Mouse (Mus musculus) left cerebral cortex, postnatal 4 days (tissue): ENCODE measurements around the gene Phf23. TPM values are rescaled to one million over a fixed set of nuclear protein-coding genes. Genes with fewer than 3 reads are reported as not detected.

Source experiments
- DNase-seq: peaks from one replicate; pipeline ENCODE4 v3.0.0-alpha.2; 2022
- intact Hi-C: fragments of 180-260 bp; cut with DNase I; formaldehyde crosslinking; loops from one replicate; pipeline ENCODE4 v1.15.1; 2025
- microRNA-seq: library from miRNA; unstranded; fragments of <30 nt; microRNA quantifications from one replicate; pipeline ENCODE4 v1.2.0, GENCODE M21; 2022
- total RNA-seq, 2 experiments: library from RNA; stranded (reverse); gene quantifications; 2 replicates each; pipeline ENCODE4 v1.2.3; 2021

The Phf23 gene
- total RNA-seq, 2 experiments from 2014 or later: 46.2 to 48.7 TPM

- intact Hi-C loops: no loop called here
- no peak for DNase-seq
Observed at GRCm38 (mm10) chr11:70049366-70049765, 53.8 kb downstream of the Phf23 start.

Small RNA genes within 50 kb of the gene (microRNA-seq; reads per million reads assigned to microRNA genes)
- gene Gm44349 (not detected), gene Mir324 (9,879 reads per million, percentile 95 among the genes with 10 or more reads in this experiment)

Other genes starting within 250 kb of the Phf23 start
- gene Polr2a, start 237.1 kb upstream of the Phf23 start, total RNA-seq: 10 to 100 TPM; 49.6 to 54.6 TPM
- gene Slc35g3, start 233.8 kb upstream of the Phf23 start, total RNA-seq: not detected
- 10 to 100 TPM; 47.9 to 52.5 TPM for gene Zbtb4, start 229.9 kb upstream of the Phf23 start, total RNA-seq
- 1 to 10 TPM in 1 of 2 experiments, under 1 TPM in 1; 0.48 to 1.5 TPM for gene Chrnb1, start 199.8 kb upstream of the Phf23 start, total RNA-seq
- 10 to 100 TPM; 25.2 to 29.6 TPM for gene Fgf11, start 193.9 kb upstream of the Phf23 start, total RNA-seq
- not detected for gene Tmem102, start 190.2 kb upstream of the Phf23 start, total RNA-seq
- gene Gm39566, start 180.5 kb upstream of the Phf23 start, total RNA-seq: not detected
- not detected for gene Spem2, start 177.3 kb upstream of the Phf23 start, total RNA-seq
- gene Spem1, start 173.6 kb upstream of the Phf23 start, total RNA-seq: 1 to 10 TPM in 1 of 2 experiments, under 1 TPM in 1; 0.93 to 1.1 TPM
- gene Nlgn2, start 158.0 kb upstream of the Phf23 start, total RNA-seq: 100 to 1,000 TPM; 237 to 257 TPM
- 100 to 1,000 TPM; 140 to 155 TPM for gene Tmem256, start 157.3 kb upstream of the Phf23 start, total RNA-seq
- gene Plscr3, start 149.4 kb upstream of the Phf23 start, total RNA-seq: 10 to 100 TPM; 46.2 to 52.1 TPM
- gene Tnk1, start 137.0 kb upstream of the Phf23 start, total RNA-seq: not detected
- not detected for gene Tmem95, start 117.8 kb upstream of the Phf23 start, total RNA-seq
- gene Kctd11, start 114.4 kb upstream of the Phf23 start, total RNA-seq: 1 to 10 TPM in 1 of 2 experiments, under 1 TPM in 1; 0.38 to 1.0 TPM
- under 1 TPM; 0.50 to 0.72 TPM for gene Acap1, start 100.2 kb upstream of the Phf23 start, total RNA-seq
- gene 2810408A11Rik, start 94.8 kb upstream of the Phf23 start, total RNA-seq: 10 to 100 TPM in 1 of 2 experiments, 1 to 10 TPM in 1; 8.3 to 10.7 TPM
- 100 to 1,000 TPM; 157 to 165 TPM for gene Neurl4, start 94.7 kb upstream of the Phf23 start, total RNA-seq
- gene Gps2, start 81.9 kb upstream of the Phf23 start, total RNA-seq: 10 to 100 TPM; 37.8 to 38.3 TPM
- 100 to 1,000 TPM; 539 to 555 TPM for gene Eif5a, start 73.8 kb upstream of the Phf23 start, total RNA-seq
- gene Ybx2, start 60.0 kb upstream of the Phf23 start, total RNA-seq: 10 to 100 TPM; 16.1 to 23.5 TPM
- gene Slc2a4, start 47.6 kb upstream of the Phf23 start, total RNA-seq: 1 to 10 TPM; 1.7 to 3.2 TPM
- gene Cldn7, start 31.0 kb upstream of the Phf23 start, total RNA-seq: not detected
- 100 to 1,000 TPM in 1 of 2 experiments, 10 to 100 TPM in 1; 89.3 to 102 TPM for gene Ctdnep1, start 14.6 kb upstream of the Phf23 start, total RNA-seq
- 100 to 1,000 TPM; 112 to 116 TPM for gene Elp5, start 13.3 kb upstream of the Phf23 start, total RNA-seq
- gene Gabarap, start 4.6 kb upstream of the Phf23 start, total RNA-seq: 100 to 1,000 TPM; 303 to 307 TPM
- 10 to 100 TPM; 38.8 to 40.1 TPM for gene Dvl2, start 4.8 kb downstream of the Phf23 start, total RNA-seq
- 10 to 100 TPM; 44.8 to 45.0 TPM for gene Acadvl, start 19.6 kb downstream of the Phf23 start, total RNA-seq
- 100 to 1,000 TPM; 496 to 497 TPM for gene Dlg4, start 21.2 kb downstream of the Phf23 start, total RNA-seq
- gene Asgr1, start 58.3 kb downstream of the Phf23 start, total RNA-seq: 1 to 10 TPM; 3.7 to 3.9 TPM
- gene Asgr2, start 96.9 kb downstream of the Phf23 start, total RNA-seq: not detected
- gene Mgl2, start 134.6 kb downstream of the Phf23 start, total RNA-seq: under 1 TPM; 0.30 to 0.95 TPM
- gene Clec10a, start 160.4 kb downstream of the Phf23 start, total RNA-seq: 1 to 10 TPM; 1.3 to 2.9 TPM
- gene Slc16a11, start 217.0 kb downstream of the Phf23 start, total RNA-seq: 10 to 100 TPM; 16.8 to 26.8 TPM
- gene Slc16a13, start 225.3 kb downstream of the Phf23 start, total RNA-seq: 10 to 100 TPM; 14.8 to 15.2 TPM
- 1 to 10 TPM; 9.1 to 9.3 TPM for gene Bcl6b, start 234.0 kb downstream of the Phf23 start, total RNA-seq
- 10 to 100 TPM; 64.2 to 73.1 TPM for gene 0610010K14Rik, start 242.1 kb downstream of the Phf23 start, total RNA-seq
- gene Gm21988, start 244.1 kb downstream of the Phf23 start, total RNA-seq: 1 to 10 TPM; 8.5 to 8.6 TPM
- 100 to 1,000 TPM; 180 to 182 TPM for gene Rnasek, start 244.1 kb downstream of the Phf23 start, total RNA-seq